Mouse (Mus musculus) ES-CJ7 (cell line): ENCODE data around the gene Elmod3.

ENCODE experiments used
- DNase-seq: peaks from one replicate; pipeline ENCODE4 v3.0.0; 2011; ENCODE audit warnings: low read depth, low spot score

Gene Elmod3

DNA sequence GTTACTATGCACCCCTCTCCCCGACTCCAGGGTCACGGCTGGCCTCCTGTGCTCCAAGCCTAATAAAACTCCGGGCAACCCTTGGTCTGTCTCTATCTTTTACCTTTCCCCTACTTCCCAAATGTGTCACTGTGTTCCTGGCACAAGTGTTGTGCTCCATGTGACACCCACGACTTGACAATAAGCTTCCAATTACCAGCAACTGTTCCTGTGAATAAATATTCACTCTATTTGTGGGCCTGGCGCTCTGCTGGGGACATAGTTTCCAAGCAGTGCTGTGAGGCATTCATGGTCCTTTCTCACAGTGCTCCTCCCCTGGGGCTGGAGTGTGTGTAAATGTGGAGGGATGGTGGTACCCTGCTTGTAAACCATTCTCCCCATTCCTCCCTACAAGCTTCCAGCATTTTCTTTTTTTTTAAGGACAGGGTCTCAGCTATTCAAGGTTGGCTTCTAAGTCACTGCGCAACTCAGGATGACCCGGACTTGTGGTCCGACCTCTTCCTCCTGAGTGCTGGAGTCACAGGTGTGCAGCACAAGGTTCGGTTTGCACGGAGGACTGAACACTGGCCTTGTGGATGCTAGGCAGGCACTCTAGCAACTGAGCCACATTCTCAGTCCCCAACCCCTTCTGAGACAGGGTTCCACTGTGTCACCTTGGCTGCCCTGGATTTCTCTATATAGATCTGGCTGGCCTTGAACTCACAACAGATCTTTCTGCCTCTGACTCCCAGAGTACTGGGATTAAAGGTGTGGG is 27.4 kb downstream of the Elmod3 start:
- DNase-seq, result no peak

- DNase-seq, result no peak
These were observed 29.5 kb downstream of the Elmod3 start for GRCm38 (mm10) chr6:72568736-72569135.

GRCm38 (mm10) chr6:72567508-72567907 is 30.7 kb downstream of the Elmod3 start:
- no peak for DNase-seq

DNA sequence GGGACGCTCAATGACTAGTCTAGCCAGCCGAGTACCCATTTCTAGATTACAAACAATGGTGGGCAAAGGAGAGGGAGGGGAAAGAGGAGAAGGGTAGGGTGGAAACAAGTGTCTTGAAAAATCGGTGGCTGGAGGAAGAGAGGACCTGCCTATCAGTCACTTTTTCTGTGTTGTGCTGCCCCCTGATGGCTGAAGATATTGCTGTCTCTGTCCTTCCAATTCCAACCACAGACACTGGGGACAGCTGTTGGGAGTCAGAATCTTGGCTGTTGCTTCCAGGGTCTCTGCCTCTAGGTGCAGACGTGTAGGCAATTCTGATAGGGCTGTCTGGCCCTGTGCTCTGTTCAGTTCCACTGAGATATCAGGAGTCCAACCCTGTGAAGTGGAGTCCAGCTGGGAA is 32.2 kb downstream of the Elmod3 start:
- peak; percentile 92 for DNase-seq

DNA sequence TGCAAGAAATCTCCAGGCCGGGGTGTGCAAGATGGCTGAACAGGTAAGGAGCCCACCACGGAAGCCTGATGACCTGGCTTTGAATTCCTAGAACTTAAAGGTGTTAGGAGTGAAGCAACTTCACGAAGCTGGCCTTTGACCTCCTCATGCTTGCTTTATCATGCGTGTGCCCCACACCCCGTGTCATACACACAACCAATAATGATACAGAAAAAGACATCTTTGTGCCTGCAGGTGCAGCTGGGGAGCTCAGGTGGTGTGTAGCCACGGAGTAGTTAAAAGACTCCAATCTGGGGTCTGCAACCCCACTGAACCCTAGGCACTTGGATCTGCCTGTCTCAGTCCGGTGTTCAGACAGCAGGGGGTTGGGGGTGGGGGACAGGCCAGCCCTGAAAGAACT is 32.7 kb downstream of the Elmod3 start:
- no peak for DNase-seq

DNA sequence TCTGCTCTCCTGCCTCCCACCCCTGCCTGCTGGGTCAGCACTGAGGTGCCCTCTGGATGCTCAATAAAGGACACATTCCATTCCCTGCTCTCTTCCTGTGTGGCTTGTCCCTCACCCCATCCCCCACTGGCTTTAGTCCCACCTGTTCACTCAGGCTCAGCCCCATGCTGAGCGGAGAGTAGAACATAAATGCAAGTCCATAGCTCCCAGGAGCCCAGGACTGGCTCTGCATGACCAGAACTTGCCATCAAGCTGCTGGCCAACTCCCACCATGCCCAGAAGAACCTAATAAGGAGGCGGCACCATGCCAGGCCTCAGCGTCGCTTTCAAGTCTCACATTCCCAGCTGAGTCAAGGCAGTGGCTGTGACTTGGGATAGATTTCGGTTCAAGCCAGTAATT is 35.3 kb downstream of the Elmod3 start:
- peak; percentile 45 for DNase-seq

DNA sequence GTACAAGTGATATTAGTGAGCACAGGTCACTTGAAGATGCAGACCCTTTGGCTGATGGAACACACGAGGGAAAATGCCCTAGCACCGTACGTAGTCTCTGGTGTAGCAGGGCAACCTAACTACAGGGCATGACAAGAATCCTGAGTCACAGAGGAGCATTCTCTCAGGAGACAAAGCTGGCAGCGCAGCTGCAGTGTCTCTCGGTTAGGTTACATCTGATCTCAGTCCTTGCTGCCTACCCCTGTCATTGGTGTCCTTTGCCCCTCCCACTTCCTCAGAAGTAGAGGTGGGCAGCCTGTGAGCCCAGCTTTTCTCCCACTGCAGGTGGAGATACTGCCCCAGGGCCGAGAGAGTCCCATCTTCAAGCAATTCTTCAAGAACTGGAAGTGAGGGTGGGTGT is 35.7 kb downstream of the Elmod3 start:
- DNase-seq, result no peak

DNA sequence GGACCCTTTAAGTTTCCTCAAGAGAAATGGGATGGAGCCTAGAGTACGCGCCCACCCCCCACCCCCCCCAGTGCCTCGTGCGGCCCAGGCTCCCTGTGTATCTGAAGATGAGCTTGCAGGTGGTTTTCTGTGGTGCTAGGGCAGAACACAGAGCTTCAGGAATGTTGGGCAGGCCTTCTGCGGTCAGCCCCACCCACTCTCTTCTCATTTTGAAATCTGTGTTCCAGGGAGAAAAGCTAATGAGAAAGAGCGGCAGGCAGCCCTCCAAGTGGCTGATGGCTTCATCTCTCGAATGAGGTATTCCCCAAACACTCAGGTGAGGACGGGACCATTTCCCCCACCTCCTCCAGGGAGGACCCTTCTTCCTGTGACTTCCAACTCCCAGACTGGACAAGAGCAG is 37.4 kb downstream of the Elmod3 start:
- peak; percentile 38 for DNase-seq

- no peak for DNase-seq
These were observed 45.2 kb downstream of the Elmod3 start for GRCm38 (mm10) chr6:72553079-72553412.

GRCm38 (mm10) chr6:72552171-72553078 is 45.8 kb downstream of the Elmod3 start:
- peak; percentile 85 for DNase-seq

DNA sequence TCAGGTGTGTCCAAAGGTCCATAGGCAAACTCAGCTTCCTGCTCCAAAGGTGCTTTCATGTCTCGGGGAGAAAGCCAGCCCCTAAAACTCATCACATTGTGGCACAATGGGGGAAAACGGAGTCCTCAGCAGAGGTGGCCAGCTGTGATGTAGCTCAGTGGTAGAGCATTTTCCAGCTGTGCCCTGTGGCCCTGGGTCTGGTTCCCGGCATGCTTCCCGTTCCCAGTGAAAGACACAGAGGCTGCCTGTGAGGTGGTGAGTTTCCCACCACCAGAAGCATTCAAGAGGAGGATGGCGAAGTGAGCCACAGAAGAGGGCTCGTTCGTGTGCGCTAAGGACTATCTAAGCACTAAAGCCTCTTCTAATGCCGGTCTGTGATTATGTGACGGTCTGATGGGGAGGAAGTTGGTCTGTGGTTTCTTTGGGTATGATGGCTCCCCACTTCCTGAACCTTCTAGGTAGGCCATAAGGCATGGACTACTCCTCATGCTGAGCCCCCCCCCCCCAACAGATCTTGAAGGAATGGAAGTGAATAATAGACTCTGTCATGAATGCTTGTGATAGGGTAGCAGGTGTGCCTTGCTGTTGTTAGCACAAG is 47.6 kb downstream of the Elmod3 start:
- no peak for DNase-seq

GRCm38 (mm10) chr6:72550025-72550424 is 48.2 kb downstream of the Elmod3 start:
- no peak for DNase-seq

GRCm38 (mm10) chr6:72549041-72549580 is 49.1 kb downstream of the Elmod3 start:
- peak; percentile 61 for DNase-seq

DNA sequence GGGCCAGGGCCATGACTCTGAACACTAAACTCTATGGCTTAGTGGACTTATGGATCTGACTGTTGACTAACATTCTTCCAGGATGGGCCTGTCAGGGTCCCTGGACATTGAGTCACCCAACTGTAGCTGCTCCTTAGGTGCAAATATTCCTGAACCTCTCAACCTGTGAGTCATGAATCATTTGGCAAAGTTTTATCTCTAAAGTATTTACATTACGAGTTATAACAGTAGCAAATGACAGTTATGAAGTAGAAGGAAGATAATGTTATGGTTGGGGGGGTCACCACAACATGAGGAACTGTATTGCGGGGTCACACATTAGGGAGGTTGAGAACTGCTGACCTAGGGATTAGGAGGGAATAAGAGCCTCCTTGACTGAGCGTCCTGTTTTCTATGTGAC is 50.4 kb downstream of the Elmod3 start:
- DNase-seq, result no peak

DNA sequence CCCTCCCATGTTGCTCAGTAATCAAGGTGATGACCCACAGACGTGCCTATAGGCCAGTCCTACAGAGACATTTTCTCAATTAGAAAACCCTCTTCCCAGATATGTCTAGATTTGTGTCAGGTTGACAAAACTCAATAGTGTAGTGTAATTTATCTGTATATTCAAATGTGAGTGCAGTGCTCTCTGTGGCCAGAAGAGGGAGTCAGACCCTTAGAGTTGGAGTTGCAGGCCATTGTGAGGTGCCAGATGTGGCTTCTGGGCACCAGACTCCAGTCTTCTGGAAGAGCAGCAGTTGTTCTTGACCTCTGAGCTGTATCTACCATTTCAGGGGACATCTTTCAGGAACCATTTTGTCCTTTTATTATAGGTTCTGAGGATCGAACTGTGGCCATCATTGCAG is 51.1 kb downstream of the Elmod3 start:
- DNase-seq, result peak; percentile 49

DNA sequence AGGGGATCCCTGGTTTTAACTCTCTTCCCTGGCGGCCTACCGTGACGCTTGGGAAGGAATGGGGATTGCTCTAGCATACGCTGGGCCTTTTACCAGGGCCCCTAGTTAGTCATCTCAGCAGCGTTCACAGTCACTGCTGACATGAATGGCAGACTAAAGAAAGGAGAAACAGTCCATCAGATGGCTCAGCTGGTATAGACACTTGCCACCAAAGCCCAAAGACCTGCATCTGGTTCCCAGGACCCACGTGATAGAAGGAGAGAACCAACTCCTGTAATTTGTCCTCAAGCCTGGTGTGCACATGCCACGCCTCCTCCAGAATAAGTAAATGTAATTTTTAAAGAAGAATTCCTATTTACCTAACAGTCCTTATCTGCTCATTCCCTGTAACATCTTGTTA is 52.8 kb downstream of the Elmod3 start:
- DNase-seq, result no peak

- DNase-seq, result peak; percentile 66
These were observed 53.8 kb downstream of the Elmod3 start, which contains the start of gene Capg for GRCm38 (mm10) chr6:72544283-72544987. Gene Capg, plus strand, starts transcription at chr6:72544391.

DNA sequence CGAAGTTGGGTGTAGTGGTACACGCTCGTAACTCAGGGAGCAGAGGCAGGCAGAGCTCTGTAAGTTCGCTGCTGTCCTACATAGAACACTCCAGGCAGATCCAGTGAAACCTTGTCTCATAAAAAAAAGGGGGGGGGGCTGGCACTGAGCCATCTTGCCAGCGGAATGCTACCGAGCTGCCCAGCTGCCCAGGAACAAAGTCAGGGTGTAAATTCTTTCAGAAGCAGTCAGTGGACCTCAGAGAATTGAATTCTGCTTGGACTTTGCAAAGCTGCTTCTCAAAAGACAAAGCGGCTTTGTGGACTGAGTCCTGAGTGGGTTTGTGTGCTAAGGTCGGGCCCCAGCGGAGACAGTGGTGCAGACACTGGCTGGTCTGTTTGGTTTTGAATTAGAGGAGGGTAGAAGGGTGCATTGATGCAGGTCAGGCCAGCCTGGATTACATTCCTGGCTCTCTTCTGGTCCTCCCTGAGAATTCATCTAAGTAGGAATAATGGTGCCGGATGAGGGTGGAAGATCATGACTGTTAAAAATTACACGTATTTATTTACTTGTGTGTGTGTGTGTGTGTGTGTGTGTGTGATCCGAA is 54.9 kb downstream of the Elmod3 start:
- no peak for DNase-seq

DNA sequence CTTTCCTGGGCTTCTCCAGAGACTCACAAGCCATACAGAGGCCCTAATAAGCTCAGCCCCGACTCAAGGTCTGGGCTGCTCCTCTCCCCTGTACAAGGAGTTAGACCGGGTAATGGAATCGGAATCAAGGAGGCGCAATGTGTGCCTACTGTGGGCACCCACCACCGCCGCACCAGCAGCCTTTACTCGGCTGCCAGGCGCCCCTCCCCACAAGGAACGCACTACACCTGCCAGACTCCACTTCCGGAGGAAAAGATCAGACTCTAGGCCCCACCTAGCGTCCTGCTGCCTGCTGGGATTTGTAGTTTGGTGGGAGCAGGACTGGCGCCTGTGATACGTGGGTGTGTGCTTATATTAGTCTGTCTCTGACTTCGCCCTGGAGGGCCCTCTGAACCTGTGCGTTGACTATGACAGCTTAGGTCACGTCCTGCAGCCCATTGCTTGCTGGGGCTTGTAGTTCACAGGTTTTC is 59.6 kb downstream of the Elmod3 start:
- peak; percentile 96 for DNase-seq

GRCm38 (mm10) chr6:72537998-72538500 is 60.2 kb downstream of the Elmod3 start:
- no peak for DNase-seq

GRCm38 (mm10) chr6:72535165-72535564 is 63.0 kb downstream of the Elmod3 start:
- DNase-seq, result peak; percentile 84
